Mouse (Mus musculus) olfactory bulb, adult 2 months (tissue): Measurements from ENCODE around the gene Hyal3.

Source experiments
- CTCF ChIP-seq: fragments of 200-500 bp; IDR thresholded peaks from 2 replicates; pipeline ENCODE4 v1.5.1; 2012; ENCODE audit warnings: low read depth, mild to moderate bottlenecking, low read length, moderate library complexity; ENCODE audit not compliant: insufficient read depth
- POLR2A ChIP-seq: fragments of 200-500 bp; IDR thresholded peaks from 2 replicates; pipeline ENCODE4 v1.6.1; 2012; ENCODE audit warnings: mild to moderate bottlenecking, low read depth, low read length, moderate library complexity; ENCODE audit not compliant: insufficient read depth

DNA sequence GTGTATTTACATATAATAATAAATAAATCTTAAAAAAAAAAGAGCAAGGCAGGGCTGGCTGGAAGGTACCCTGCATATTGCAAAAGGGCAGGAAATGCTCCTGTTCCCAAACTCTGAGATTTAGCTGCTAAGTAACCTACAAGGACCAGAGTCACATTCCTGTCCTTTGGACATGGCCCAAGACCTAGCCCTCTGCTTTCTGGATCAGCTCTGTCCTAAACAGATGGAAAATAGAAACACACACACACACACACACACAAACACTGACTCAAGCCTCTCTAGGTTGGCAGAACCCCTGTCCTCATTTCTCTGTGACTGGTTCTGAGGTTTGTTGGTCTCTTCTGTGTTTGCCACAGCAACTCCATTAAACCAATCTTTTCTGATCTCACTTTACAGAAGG lies 40.3 kb downstream of the Hyal3 start:
- TF ChIP-seq POLR2A (no peak), CTCF (no peak)
